Mouse (Mus musculus) CD4-positive, CD25-positive, alpha-beta regulatory T cell, adult 9 weeks (primary cell): ENCODE data around the gene Pramef17. TPM values are rescaled to one million over a fixed set of nuclear protein-coding genes. Genes with fewer than 3 reads are reported as not detected.

Source experiments
- polyA plus RNA-seq: library from polyadenylated mRNA; unstranded; fragments of 100-300 nt; shearing (Covaris generic); gene quantifications from one replicate; pipeline ENCODE4 v1.2.1, GENCODE M21; 2017

Gene Pramef17
- polyA plus RNA-seq = not detected

GRCm38 (mm10) chr4:143994269-143994668 is at the start of gene Pramef17:
TSS of gene Pramef17 (minus strand) at chr4:143994369.

DNA sequence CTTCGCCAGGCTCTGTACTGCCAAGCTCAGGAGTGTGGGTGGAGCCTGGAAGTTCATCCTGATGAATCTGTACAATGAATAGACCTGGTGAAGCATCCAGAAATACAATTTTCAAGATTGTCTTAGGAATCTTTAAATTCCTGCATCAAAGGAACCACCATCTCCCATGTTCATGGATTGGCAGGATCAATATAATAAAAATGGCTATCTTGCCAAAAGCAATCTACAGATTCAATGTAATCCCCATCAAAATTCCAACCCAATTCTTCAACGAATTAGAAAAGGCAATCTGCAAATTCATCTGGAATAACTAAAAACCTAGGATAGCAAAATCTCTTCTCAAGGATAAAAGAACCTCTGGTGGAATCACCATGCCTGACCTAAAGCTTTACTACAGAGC is 27.3 kb downstream of the Pramef17 start, which contains the start of gene Gm13101:
TSS of gene Gm13101 (minus strand) at position 101 of the 400 bp plus-strand sequence.

DNA sequence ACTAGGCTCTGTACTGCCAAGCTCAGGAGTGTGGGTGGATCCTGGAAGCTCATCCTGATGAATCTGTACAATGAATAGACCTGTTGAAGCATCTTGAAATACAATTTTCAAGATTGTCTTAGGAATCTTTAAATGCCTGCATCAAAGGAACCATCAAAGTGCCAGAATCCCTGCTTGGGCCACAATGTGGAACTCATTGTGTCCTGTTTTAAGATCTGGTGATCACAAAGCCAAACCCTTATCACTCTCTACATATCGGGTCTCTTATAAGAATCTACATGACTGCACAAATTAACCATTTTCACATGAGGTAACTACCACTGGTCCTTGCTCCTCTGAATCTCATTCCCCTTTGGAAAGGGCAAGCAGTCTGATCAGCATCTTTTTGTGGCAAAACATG is 43.3 kb downstream of the Pramef17 start, which contains the start of gene Pramef25:
TSS of gene Pramef25 (minus strand) at position 101 of the 400 bp plus-strand sequence.

Other genes with a start within 250 kb of the Pramef17 start
- gene Gm13023, start 205.0 kb downstream of the Pramef17 start, polyA plus RNA-seq = not detected
- not detected for gene Gm13084, start 178.3 kb downstream of the Pramef17 start, polyA plus RNA-seq
- gene Gm13103, start 147.9 kb downstream of the Pramef17 start, polyA plus RNA-seq = not detected
- gene Pramef6, start 94.0 kb downstream of the Pramef17 start, polyA plus RNA-seq = not detected
- gene Pramef25, start 43.4 kb downstream of the Pramef17 start, polyA plus RNA-seq = not detected
- gene Gm13101, start 27.4 kb downstream of the Pramef17 start, polyA plus RNA-seq = not detected
- gene Pramel4, start 64.8 kb upstream of the Pramef17 start, polyA plus RNA-seq = not detected
- not detected for gene Gm13102, start 112.1 kb upstream of the Pramef17 start, polyA plus RNA-seq
- gene Oog3, start 168.3 kb upstream of the Pramef17 start, polyA plus RNA-seq = not detected
- not detected for gene Oog2, start 196.3 kb upstream of the Pramef17 start, polyA plus RNA-seq
- gene C87977, start 218.9 kb upstream of the Pramef17 start, polyA plus RNA-seq = not detected